17 mouse cellular contexts compared by ENCODE assay signal in genomic region chr13:117669303-117669702, GRCm38 (mm10).
A peak's percentile ranks its signal among the peaks of the same experiment; 100 is the strongest.
DNase-seq lines count a peak whose midpoint lies in the region; ATAC-seq lines count a peak whose summit lies in the region.
"Had no signal": no experiment of that assay in that cellular context is flagged by ENCODE, and none has a peak within 500 bp of the region (broad histone marks: within the 10 kb centered on the region; RNA-seq: fewer than 3 reads in every experiment).

No protein-coding gene starts in this region.

- H3K27ac ChIP-seq in heart, embryonic 12.5 days (ENCODE audit: poor library complexity, severe bottlenecking), result no peak overlapping the region
- no peak overlapping the region for H3K27ac ChIP-seq in liver, embryonic 15.5 days (replicated peaks)
- H3K27ac ChIP-seq in liver, embryonic 11.5 days (ENCODE audit: low read depth, low read length), result no peak overlapping the region
- no peak overlapping the region for H3K27ac ChIP-seq in liver, embryonic 16.5 days (ENCODE audit: low read length)
- H3K27ac ChIP-seq: forebrain, embryonic 10.5 days; hindbrain, embryonic 10.5 days; left cerebral cortex, adult 2 months; limb, embryonic 13.5 days; neural tube, embryonic 15.5 days had no signal

- no peak overlapping the region for H3K4me3 ChIP-seq in heart, embryonic 12.5 days
- no peak overlapping the region for H3K4me3 ChIP-seq in liver, embryonic 15.5 days (replicated peaks)
- no peak overlapping the region for H3K4me3 ChIP-seq in liver, embryonic 11.5 days (ENCODE audit: low read depth, low read length)
- H3K4me3 ChIP-seq in liver, embryonic 16.5 days (ENCODE audit: low read depth, low read length), result no peak overlapping the region
- H3K4me3 ChIP-seq: forebrain, embryonic 10.5 days; hindbrain, embryonic 10.5 days; left cerebral cortex, adult 2 months; limb, embryonic 13.5 days; neural tube, embryonic 15.5 days had no signal

- no peak for DNase-seq in heart, adult 18-20 months
- DNase-seq in liver, embryonic 11.5 days (ENCODE audit: low spot score), result no peak
- DNase-seq in yolk sac, embryonic 10.5 days (ENCODE audit: low spot score), result peak; percentile 56
- DNase-seq in urinary bladder, postnatal 14 days (ENCODE audit: low spot score), result no peak
- DNase-seq: cerebellum, postnatal 14 days; kidney, adult 11 months; spleen, adult 18-20 months; thymus, postnatal 4 days had no signal

- no peak overlapping the region for H3K4me2 ChIP-seq in heart, embryonic 12.5 days
- H3K4me2 ChIP-seq in liver, embryonic 15.5 days, result no peak overlapping the region
- H3K4me2 ChIP-seq in liver, embryonic 11.5 days, result no peak overlapping the region
- no peak overlapping the region for H3K4me2 ChIP-seq in liver, embryonic 16.5 days (ENCODE audit: low read depth, low read length)
- H3K4me2 ChIP-seq: limb, embryonic 13.5 days; neural tube, embryonic 15.5 days had no signal

- no peaks in the 10 kb centered on the region for H3K27me3 ChIP-seq in heart, embryonic 12.5 days (replicated peaks)
- H3K27me3 ChIP-seq in liver, embryonic 15.5 days, result no peaks in the 10 kb centered on the region
- no peaks in the 10 kb centered on the region for H3K27me3 ChIP-seq in liver, embryonic 11.5 days (replicated peaks; ENCODE audit: control insufficient read depth, insufficient read depth, low read length)
- H3K27me3 ChIP-seq in liver, embryonic 16.5 days (ENCODE audit: control insufficient read depth, insufficient read depth, low read depth, low read length), result no peaks in the 10 kb centered on the region
- H3K27me3 ChIP-seq: limb, embryonic 13.5 days; neural tube, embryonic 15.5 days had no signal

- H3K36me3 ChIP-seq in heart, embryonic 12.5 days, result no peaks in the 10 kb centered on the region
- H3K36me3 ChIP-seq in liver, embryonic 15.5 days (replicated peaks), result no peaks in the 10 kb centered on the region
- no peaks in the 10 kb centered on the region for H3K36me3 ChIP-seq in liver, embryonic 11.5 days (ENCODE audit: control insufficient read depth, insufficient read depth, low read length)
- H3K36me3 ChIP-seq in liver, embryonic 16.5 days (ENCODE audit: control insufficient read depth, insufficient read depth), result no peaks in the 10 kb centered on the region
- H3K36me3 ChIP-seq: forebrain, embryonic 10.5 days; hindbrain, embryonic 10.5 days; limb, embryonic 13.5 days; neural tube, embryonic 15.5 days had no signal

- 0 out of 2 replicates have a peak, but pooled peaks have one; percentile 22 for ATAC-seq in heart, embryonic 12.5 days (ENCODE audit: insufficient number of reproducible peaks, low FRiP score)
- peak; percentile 57; the same call in 1 of the 2 replicates for ATAC-seq in liver, embryonic 15.5 days (ENCODE audit: insufficient read depth)
- ATAC-seq in liver, embryonic 11.5 days (replicated peaks; ENCODE audit: low FRiP score), result no peak
- ATAC-seq in liver, embryonic 16.5 days (ENCODE audit: low read depth), result peak; percentile 80
- ATAC-seq in erythroid progenitor cell, adult 5-6 weeks (replicated peaks; ENCODE audit: low FRiP score, poor library complexity, severe bottlenecking), result no peak

- WGBS in heart, embryonic 12.5 days, result 41% methylated on average over 2 of the region's 2 CpGs
- WGBS in liver, embryonic 15.5 days (ENCODE audit: insufficient replicate concordance), result 35% methylated on average over 2 of the region's 2 CpGs
- WGBS in liver, embryonic 11.5 days, result 52% methylated on average over 2 of the region's 2 CpGs
- WGBS in liver, embryonic 16.5 days (ENCODE audit: insufficient replicate concordance), result 37% methylated on average over 2 of the region's 2 CpGs

- H3K4me1 ChIP-seq in heart, embryonic 12.5 days (replicated peaks), result peaks cover 3% of the 10 kb centered on the region
- H3K4me1 ChIP-seq in liver, embryonic 15.5 days (replicated peaks), result no peaks in the 10 kb centered on the region
- no peaks in the 10 kb centered on the region for H3K4me1 ChIP-seq in liver, embryonic 11.5 days (replicated peaks; ENCODE audit: control insufficient read depth, insufficient read depth, low read length)
- no peaks in the 10 kb centered on the region for H3K4me1 ChIP-seq in liver, embryonic 16.5 days (ENCODE audit: control insufficient read depth, low read depth, low read length)
- H3K4me1 ChIP-seq: forebrain, embryonic 10.5 days; hindbrain, embryonic 10.5 days; neural tube, embryonic 15.5 days had no signal

- H3K9me3 ChIP-seq in heart, embryonic 12.5 days (replicated peaks), result no peaks in the 10 kb centered on the region
- no peaks in the 10 kb centered on the region for H3K9me3 ChIP-seq in liver, embryonic 15.5 days (replicated peaks)
- no peaks in the 10 kb centered on the region for H3K9me3 ChIP-seq in liver, embryonic 11.5 days (ENCODE audit: control insufficient read depth, low read length)
- no peaks in the 10 kb centered on the region for H3K9me3 ChIP-seq in liver, embryonic 16.5 days (replicated peaks; ENCODE audit: control insufficient read depth, low read length)
- H3K9me3 ChIP-seq: forebrain, embryonic 10.5 days; hindbrain, embryonic 10.5 days; limb, embryonic 13.5 days; neural tube, embryonic 15.5 days had no signal

- no peak overlapping the region for H3K9ac ChIP-seq in heart, embryonic 12.5 days
- no peak overlapping the region for H3K9ac ChIP-seq in liver, embryonic 15.5 days
- H3K9ac ChIP-seq in liver, embryonic 11.5 days (ENCODE audit: low read depth, low read length), result no peak overlapping the region
- no peak overlapping the region for H3K9ac ChIP-seq in liver, embryonic 16.5 days (ENCODE audit: low read depth, low read length)
- H3K9ac ChIP-seq: limb, embryonic 13.5 days; neural tube, embryonic 15.5 days had no signal

Comparison
In these comparisons a context has a peak if more than half of its experiments do, and no peak if none do; other contexts are left out.
1. ATAC-seq: peak in heart, embryonic 12.5 days (single experiment), liver, embryonic 15.5 days (single experiment) and liver, embryonic 16.5 days (single experiment); none in liver, embryonic 11.5 days (single experiment) and erythroid progenitor cell, adult 5-6 weeks (single experiment).